Mouse (Mus musculus): ENCODE data around the gene Acsm3. TPM values are rescaled to one million over a fixed set of nuclear protein-coding genes. Genes with fewer than 3 reads are reported as not detected.

Gene Acsm3
- polyA plus RNA-seq, 1 experiment from 2014 or later: 0.11 TPM

DNA sequence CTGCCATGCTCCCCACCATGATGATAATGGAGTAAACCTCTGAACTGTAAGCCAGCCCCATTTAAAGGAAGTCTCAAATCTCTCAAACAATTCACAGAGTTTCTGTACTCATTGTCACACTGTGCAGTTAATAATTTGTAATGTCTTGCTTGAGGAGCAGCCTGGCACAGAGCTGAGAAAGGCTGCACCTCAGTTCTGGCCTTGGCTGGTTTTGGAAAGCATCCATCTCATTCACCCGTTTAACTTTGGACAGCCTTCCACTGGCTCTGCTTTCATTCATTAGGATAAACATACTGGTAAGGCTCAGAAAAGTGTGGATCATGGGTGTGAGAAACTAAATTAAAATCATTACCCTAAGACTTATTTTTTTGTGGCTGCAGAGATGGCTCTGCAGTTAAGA, 14.9 kb upstream of the Acsm3 start:
- Histone ChIP-seq H3K9me3 (ENCODE audit: control insufficient read depth, low read length) (no peaks in the 10 kb centered on the region), H3K9ac (ENCODE audit: low read length) (no peak overlapping the region), H3K4me3 (ENCODE audit: low read depth, low read length) (no peak overlapping the region), H3K36me3 (ENCODE audit: control insufficient read depth, insufficient read depth, low read length) (no peaks in the 10 kb centered on the region), H3K4me2 (no peak overlapping the region), H3K4me1 (ENCODE audit: control insufficient read depth, insufficient read depth, low read length) (0 out of 2 replicates have a peak, but pooled peaks cover 3% of the 10 kb centered on the region), H3K27ac (ENCODE audit: low read depth, low read length) (no peak overlapping the region), H3K27me3 (ENCODE audit: control insufficient read depth, insufficient read depth, low read length) (no peaks in the 10 kb centered on the region)
- no peak for DNase-seq (ENCODE audit: low spot score, missing footprints)
- WGBS: 97% methylated on average over 1 of the region's 1 CpGs
- no peak for ATAC-seq (ENCODE audit: low FRiP score)

DNA sequence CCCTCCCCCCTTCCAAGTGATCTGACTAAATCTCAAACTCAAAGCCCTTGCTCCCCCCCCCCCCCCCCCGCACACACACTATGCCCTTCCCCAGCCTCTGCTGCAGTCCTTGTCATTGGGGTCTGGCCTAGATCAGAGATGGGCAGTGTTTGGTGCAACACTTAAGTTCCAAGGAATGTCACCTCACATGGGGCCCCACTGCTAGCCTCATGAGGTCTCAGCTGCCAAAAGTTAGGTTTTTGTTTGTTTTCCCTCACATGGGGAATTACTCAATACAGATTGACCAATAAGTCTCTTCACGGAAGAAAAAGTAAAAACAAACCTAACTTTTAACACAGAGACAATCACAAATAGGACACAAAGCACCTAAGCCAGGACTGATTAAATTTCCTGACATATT, 12.0 kb upstream of the Acsm3 start:
- WGBS: 80% methylated on average over 1 of the region's 2 CpGs
- 0 out of 2 replicates have a peak, but pooled peaks cover 3% of the 10 kb centered on the region for H3K4me1 ChIP-seq (ENCODE audit: control insufficient read depth, insufficient read depth, low read length)
- no peak overlapping the region for H3K9ac ChIP-seq (ENCODE audit: low read length)
- no peak for DNase-seq (ENCODE audit: low spot score, missing footprints)
- no peak overlapping the region for H3K4me2 ChIP-seq
- no peak for ATAC-seq (ENCODE audit: low FRiP score)
- no peaks in the 10 kb centered on the region for H3K36me3 ChIP-seq (ENCODE audit: control insufficient read depth, insufficient read depth, low read length)
- H3K27ac ChIP-seq (ENCODE audit: low read depth, low read length): no peak overlapping the region
- no peaks in the 10 kb centered on the region for H3K27me3 ChIP-seq (ENCODE audit: control insufficient read depth, insufficient read depth, low read length)
- H3K4me3 ChIP-seq (ENCODE audit: low read depth, low read length): no peak overlapping the region
- no peaks in the 10 kb centered on the region for H3K9me3 ChIP-seq (ENCODE audit: control insufficient read depth, low read length)

DNA sequence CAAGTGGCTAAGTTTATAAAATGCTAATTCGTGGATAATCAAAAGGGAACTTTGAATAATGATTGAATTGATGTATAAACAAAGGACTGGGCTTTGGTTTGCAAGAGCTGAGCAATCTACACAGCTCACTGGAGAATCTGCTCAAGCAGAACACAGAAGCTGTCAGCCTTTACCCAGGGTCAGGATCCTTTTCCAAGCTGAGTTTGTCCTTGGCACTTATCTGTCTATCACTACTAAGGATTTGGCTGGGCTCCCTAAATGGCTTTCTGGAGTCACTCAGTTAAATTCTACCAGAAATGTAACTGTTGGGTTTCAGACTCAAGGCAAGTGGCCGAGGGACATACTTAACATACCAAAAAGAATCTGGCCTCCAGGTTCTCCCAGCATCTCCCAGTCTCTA, 10.8 kb upstream of the Acsm3 start:
- no peak for ATAC-seq (ENCODE audit: low FRiP score)
- Histone ChIP-seq H3K9me3 (ENCODE audit: control insufficient read depth, low read length) (no peaks in the 10 kb centered on the region), H3K9ac (ENCODE audit: low read length) (no peak overlapping the region), H3K27ac (ENCODE audit: low read depth, low read length) (no peak overlapping the region), H3K4me1 (ENCODE audit: control insufficient read depth, insufficient read depth, low read length) (no peaks in the 10 kb centered on the region), H3K36me3 (ENCODE audit: control insufficient read depth, insufficient read depth, low read length) (no peaks in the 10 kb centered on the region), H3K4me3 (ENCODE audit: low read depth, low read length) (no peak overlapping the region), H3K27me3 (ENCODE audit: control insufficient read depth, insufficient read depth, low read length) (no peaks in the 10 kb centered on the region), H3K4me2 (no peak overlapping the region)
- no peak for DNase-seq (ENCODE audit: low spot score, missing footprints)
- 54% methylated on average over 2 of the region's 2 CpGs for WGBS

DNA sequence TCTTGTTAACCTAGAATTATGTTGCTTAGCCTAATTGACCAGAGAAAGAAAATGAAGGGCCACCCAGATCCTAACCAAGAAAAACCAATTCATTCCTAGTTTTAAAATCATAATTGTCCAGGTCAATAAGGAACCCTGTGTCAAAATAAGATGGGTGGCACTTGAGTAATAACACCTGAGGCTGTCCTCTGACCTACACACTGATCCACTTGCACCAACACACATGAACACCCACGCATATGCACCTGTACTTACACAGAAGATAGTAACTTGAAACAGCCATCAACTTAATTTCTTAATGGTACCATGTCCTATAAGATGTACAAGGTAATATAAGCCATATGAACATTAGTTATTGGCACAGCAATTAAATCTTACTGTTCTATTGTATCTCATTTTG, 7.0 kb upstream of the Acsm3 start:
- H3K4me1 ChIP-seq (ENCODE audit: control insufficient read depth, insufficient read depth, low read length): no peaks in the 10 kb centered on the region
- WGBS: 85% methylated on average over 1 of the region's 1 CpGs
- no peak overlapping the region for H3K9ac ChIP-seq (ENCODE audit: low read length)

DNA sequence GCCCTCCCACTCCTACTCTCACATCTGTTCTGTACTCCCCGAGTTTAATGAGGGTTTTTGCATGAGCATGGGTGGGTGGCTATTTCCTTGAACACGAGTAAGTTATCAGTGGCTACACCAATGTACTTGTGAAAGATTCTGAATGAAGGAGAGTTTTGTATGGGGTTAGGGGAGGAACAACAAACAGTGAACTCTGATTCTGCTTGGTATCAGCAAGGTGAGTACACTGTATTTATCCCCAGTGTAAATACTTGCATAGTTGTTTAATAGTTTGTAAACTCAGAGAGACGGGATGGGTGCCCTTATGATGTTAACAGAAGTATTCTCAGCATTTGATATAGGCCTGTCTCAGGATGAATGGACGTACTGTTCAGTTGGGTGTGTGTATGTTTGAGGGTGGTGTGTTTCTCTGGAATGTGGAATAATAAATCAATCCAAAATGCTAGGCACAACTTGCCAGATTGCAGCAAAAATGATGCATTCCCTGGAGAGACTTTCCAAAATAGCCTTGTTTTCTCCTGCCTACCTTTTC, 1.5 kb downstream of the Acsm3 start:
- H3K27me3 ChIP-seq (ENCODE audit: control insufficient read depth, insufficient read depth, low read length): no peaks in the 10 kb centered on the region
- H3K36me3 ChIP-seq (ENCODE audit: control insufficient read depth, insufficient read depth, low read length): no peaks in the 10 kb centered on the region
- no peaks in the 10 kb centered on the region for H3K4me1 ChIP-seq (ENCODE audit: control insufficient read depth, insufficient read depth, low read length)
- WGBS: 73% methylated on average over 4 of the region's 4 CpGs
- ATAC-seq (ENCODE audit: low FRiP score) (no peak), DNase-seq (ENCODE audit: low spot score, missing footprints) (no peak)
- no peak overlapping the region for H3K27ac ChIP-seq (ENCODE audit: low read depth, low read length)
- no peak overlapping the region for H3K9ac ChIP-seq (ENCODE audit: low read length)
- no peaks in the 10 kb centered on the region for H3K9me3 ChIP-seq (ENCODE audit: control insufficient read depth, low read length)
- no peak overlapping the region for H3K4me3 ChIP-seq (ENCODE audit: low read depth, low read length)
- H3K4me2 ChIP-seq: no peak overlapping the region

More for the DNA sequence above, 7.0 kb upstream of the Acsm3 start:
- no peaks in the 10 kb centered on the region for H3K27me3 ChIP-seq (ENCODE audit: control insufficient read depth, insufficient read depth, low read length)
- no peaks in the 10 kb centered on the region for H3K36me3 ChIP-seq (ENCODE audit: control insufficient read depth, insufficient read depth, low read length)
- ATAC-seq (ENCODE audit: low FRiP score) (no peak), DNase-seq (ENCODE audit: low spot score, missing footprints) (no peak)
- no peak overlapping the region for H3K4me3 ChIP-seq (ENCODE audit: low read depth, low read length)
- H3K4me2 ChIP-seq: no peak overlapping the region
- no peaks in the 10 kb centered on the region for H3K9me3 ChIP-seq (ENCODE audit: control insufficient read depth, low read length)
- no peak overlapping the region for H3K27ac ChIP-seq (ENCODE audit: low read depth, low read length)

DNA sequence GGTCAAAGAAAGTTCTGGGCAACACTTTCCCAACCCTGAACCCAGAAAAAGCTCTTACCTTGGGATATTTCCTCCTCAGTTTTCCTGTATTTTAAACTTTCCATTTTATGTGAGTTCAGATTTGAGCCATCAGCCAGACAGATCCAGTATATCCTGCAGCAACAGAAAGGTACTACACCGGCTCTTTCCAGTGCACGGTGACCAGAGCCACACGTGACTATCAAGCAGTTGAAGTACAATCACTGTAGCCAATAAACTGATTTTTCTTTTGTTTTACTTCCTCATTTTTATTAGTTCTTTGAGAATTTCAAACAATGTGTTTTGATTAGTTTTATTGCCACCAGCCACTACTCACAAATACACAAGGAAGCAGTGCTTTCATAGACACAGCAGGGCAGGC, 3.7 kb downstream of the Acsm3 start:
- H3K4me2 ChIP-seq: no peak overlapping the region
- no peak for ATAC-seq (ENCODE audit: low FRiP score)
- no peaks in the 10 kb centered on the region for H3K36me3 ChIP-seq (ENCODE audit: control insufficient read depth, insufficient read depth, low read length)
- 97% methylated on average over 3 of the region's 3 CpGs for WGBS
- no peak overlapping the region for H3K4me3 ChIP-seq (ENCODE audit: low read depth, low read length)
- H3K4me1 ChIP-seq (ENCODE audit: control insufficient read depth, insufficient read depth, low read length): no peaks in the 10 kb centered on the region
- no peaks in the 10 kb centered on the region for H3K27me3 ChIP-seq (ENCODE audit: control insufficient read depth, insufficient read depth, low read length)
- H3K27ac ChIP-seq (ENCODE audit: low read depth, low read length): no peak overlapping the region
- DNase-seq (ENCODE audit: low spot score, missing footprints): no peak
- H3K9me3 ChIP-seq (ENCODE audit: control insufficient read depth, low read length): no peaks in the 10 kb centered on the region
- H3K9ac ChIP-seq (ENCODE audit: low read length): no peak overlapping the region

DNA sequence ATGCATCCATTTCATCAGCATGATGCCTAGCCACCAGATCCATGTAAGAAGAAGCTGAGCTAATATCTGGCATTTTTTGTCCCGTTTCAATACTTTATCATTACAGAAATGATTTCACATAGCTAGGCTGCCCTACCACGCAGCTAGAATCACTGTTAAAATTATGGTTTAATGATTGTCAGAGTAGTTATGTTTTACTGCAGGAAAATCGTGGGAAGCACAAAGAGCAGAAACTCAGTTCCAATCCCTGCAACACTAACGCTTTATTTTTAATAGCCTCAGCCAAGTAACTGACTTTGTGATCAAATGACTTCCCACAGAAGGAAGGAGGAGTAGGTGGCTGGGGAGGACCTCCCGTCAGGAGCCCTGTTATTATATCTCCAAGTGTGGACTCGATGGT, 6.3 kb downstream of the Acsm3 start:
- ATAC-seq (ENCODE audit: low FRiP score): no peak
- H3K4me2 ChIP-seq: no peak overlapping the region

DNA sequence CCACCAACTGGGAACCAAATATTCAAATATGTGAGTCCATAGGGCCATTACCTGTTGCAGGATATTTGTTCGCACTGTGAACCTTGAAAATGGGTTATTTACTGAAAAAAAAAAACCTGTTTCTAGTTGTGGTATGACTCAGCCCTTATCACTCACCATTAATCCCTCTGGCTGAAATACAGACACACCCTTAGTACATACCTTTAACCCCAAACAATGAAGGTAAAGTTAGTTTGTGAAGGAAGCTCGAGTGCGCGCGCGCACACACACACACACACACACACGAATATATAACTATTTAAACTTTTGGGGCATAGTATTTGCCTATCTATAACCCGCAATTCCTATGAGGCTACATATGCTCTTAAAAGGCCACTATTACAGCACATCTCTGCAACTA, 9.2 kb downstream of the Acsm3 start:
- Histone ChIP-seq H3K4me2 (no peak overlapping the region), H3K9me3 (ENCODE audit: control insufficient read depth, low read length) (no peaks in the 10 kb centered on the region), H3K27ac (ENCODE audit: low read depth, low read length) (no peak overlapping the region), H3K4me3 (ENCODE audit: low read depth, low read length) (no peak overlapping the region), H3K4me1 (ENCODE audit: control insufficient read depth, insufficient read depth, low read length) (no peaks in the 10 kb centered on the region), H3K27me3 (ENCODE audit: control insufficient read depth, insufficient read depth, low read length) (no peaks in the 10 kb centered on the region), H3K9ac (ENCODE audit: low read length) (no peak overlapping the region), H3K36me3 (ENCODE audit: control insufficient read depth, insufficient read depth, low read length) (no peaks in the 10 kb centered on the region)
- ATAC-seq (ENCODE audit: low FRiP score): no peak
- 94% methylated on average over 8 of the region's 8 CpGs for WGBS
- DNase-seq (ENCODE audit: low spot score, missing footprints): no peak

More for the DNA sequence above, 6.3 kb downstream of the Acsm3 start:
- H3K4me3 ChIP-seq (ENCODE audit: low read depth, low read length): no peak overlapping the region
- no peak overlapping the region for H3K27ac ChIP-seq (ENCODE audit: low read depth, low read length)
- H3K27me3 ChIP-seq (ENCODE audit: control insufficient read depth, insufficient read depth, low read length): no peaks in the 10 kb centered on the region
- no peaks in the 10 kb centered on the region for H3K4me1 ChIP-seq (ENCODE audit: control insufficient read depth, insufficient read depth, low read length)
- H3K9ac ChIP-seq (ENCODE audit: low read length): no peak overlapping the region
- H3K9me3 ChIP-seq (ENCODE audit: control insufficient read depth, low read length): no peaks in the 10 kb centered on the region
- 85% methylated on average over 6 of the region's 6 CpGs for WGBS
- no peaks in the 10 kb centered on the region for H3K36me3 ChIP-seq (ENCODE audit: control insufficient read depth, insufficient read depth, low read length)
- no peak for DNase-seq (ENCODE audit: low spot score, missing footprints)

DNA sequence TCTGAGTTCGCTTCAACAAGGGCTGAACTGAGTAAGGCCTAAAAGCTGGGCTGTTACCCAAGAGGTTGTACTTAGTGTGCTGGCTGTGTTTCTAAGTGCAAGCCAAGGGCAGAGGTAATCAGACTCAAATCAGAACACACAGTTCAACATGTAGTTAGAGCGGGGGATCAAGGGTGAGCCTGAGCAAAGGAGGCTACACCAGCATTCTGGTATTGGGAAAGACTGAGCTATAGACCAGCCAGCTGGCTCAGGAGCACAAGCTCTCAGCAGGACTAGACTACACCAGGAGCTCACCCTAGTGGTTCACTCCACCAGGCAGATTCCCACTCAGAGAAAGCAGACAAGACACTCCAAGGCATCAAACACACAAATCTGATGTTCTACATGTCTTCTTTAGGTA, 22.7 kb downstream of the Acsm3 start:
- no peak overlapping the region for H3K4me3 ChIP-seq (ENCODE audit: low read depth, low read length)
- no peaks in the 10 kb centered on the region for H3K4me1 ChIP-seq (ENCODE audit: control insufficient read depth, insufficient read depth, low read length)
- no peak overlapping the region for H3K27ac ChIP-seq (ENCODE audit: low read depth, low read length)
- H3K36me3 ChIP-seq (ENCODE audit: control insufficient read depth, insufficient read depth, low read length): peaks cover 10% of the 10 kb centered on the region; the same call in 1 of the 2 replicates
- DNase-seq (ENCODE audit: low spot score, missing footprints) (no peak), ATAC-seq (ENCODE audit: low FRiP score) (no peak)
- H3K4me2 ChIP-seq: no peak overlapping the region
- H3K9me3 ChIP-seq (ENCODE audit: control insufficient read depth, low read length): no peaks in the 10 kb centered on the region
- 98% methylated on average over 2 of the region's 2 CpGs for WGBS
- no peak overlapping the region for H3K9ac ChIP-seq (ENCODE audit: low read length)
- H3K27me3 ChIP-seq (ENCODE audit: control insufficient read depth, insufficient read depth, low read length): no peaks in the 10 kb centered on the region
